Mouse (Mus musculus): ENCODE data around the gene Foxp1. TPM values are rescaled to one million over a fixed set of nuclear protein-coding genes. Genes with fewer than 3 reads are reported as not detected.

The Foxp1 gene
- polyA plus RNA-seq, 1 experiment from 2014 or later = 77.5 TPM

- Histone ChIP-seq H3K9me3 (replicated peaks) (no peaks in the 10 kb centered on the region), H3K27me3 (no peaks in the 10 kb centered on the region), H3K9ac (no peak overlapping the region), H3K27ac (replicated peaks) (no peak overlapping the region), H3K36me3 (no peaks in the 10 kb centered on the region), H3K4me1 (peaks cover 7% of the 10 kb centered on the region; the same call in 1 of the 2 replicates), H3K4me2 (replicated peaks) (no peak overlapping the region), H3K4me3 (replicated peaks) (no peak overlapping the region)
- 76% methylated on average over 2 of the region's 2 CpGs for WGBS
- no peak for ATAC-seq (ENCODE audit: insufficient number of reproducible peaks, low FRiP score, low TSS enrichment, low read depth)
Observed at GRCm38 (mm10) chr6:99353441-99353840, 169.1 kb downstream of the Foxp1 start.

DNA sequence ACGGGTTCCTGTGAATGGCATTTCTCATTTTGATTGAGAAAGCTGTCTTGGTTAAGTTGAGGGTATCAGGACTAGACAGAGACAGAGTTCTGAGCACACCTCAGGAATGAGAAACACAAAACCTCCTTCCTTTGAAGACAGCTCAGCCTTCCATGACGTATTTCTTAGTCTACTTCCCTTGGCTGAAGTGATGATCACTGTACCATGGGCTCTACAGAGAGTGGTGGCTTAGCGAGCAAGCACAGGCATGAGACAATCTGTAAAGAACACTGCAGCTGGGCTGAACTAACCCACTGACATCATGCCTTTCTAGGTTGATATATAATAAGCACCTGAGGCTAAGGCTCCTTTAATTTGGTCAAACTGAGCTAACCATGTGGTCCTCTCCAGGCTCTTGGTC is 172.0 kb downstream of the Foxp1 start:
- H3K27me3 ChIP-seq = no peaks in the 10 kb centered on the region
- H3K4me2 ChIP-seq (replicated peaks) = no peak overlapping the region
- H3K27ac ChIP-seq (replicated peaks) = no peak overlapping the region
- no peaks in the 10 kb centered on the region for H3K36me3 ChIP-seq
- no peak for ATAC-seq (ENCODE audit: insufficient number of reproducible peaks, low FRiP score, low TSS enrichment, low read depth)
- H3K4me1 ChIP-seq = peaks cover 7% of the 10 kb centered on the region; the same call in 1 of the 2 replicates
- H3K4me3 ChIP-seq (replicated peaks) = no peak overlapping the region
- WGBS = 62% methylated on average over 3 of the region's 3 CpGs
- H3K9ac ChIP-seq = no peak overlapping the region
- H3K9me3 ChIP-seq (replicated peaks) = no peaks in the 10 kb centered on the region

- Histone ChIP-seq H3K27ac (replicated peaks) (no peak overlapping the region), H3K4me2 (replicated peaks) (no peak overlapping the region), H3K4me1 (peaks cover 7% of the 10 kb centered on the region; the same call in 1 of the 2 replicates), H3K36me3 (no peaks in the 10 kb centered on the region), H3K9me3 (replicated peaks) (no peaks in the 10 kb centered on the region), H3K4me3 (replicated peaks) (no peak overlapping the region), H3K9ac (no peak overlapping the region), H3K27me3 (no peaks in the 10 kb centered on the region)
- ATAC-seq (ENCODE audit: insufficient number of reproducible peaks, low FRiP score, low TSS enrichment, low read depth) = no peak
- WGBS = 64% methylated on average over 5 of the region's 5 CpGs
Observed at GRCm38 (mm10) chr6:99350156-99350555, 172.4 kb downstream of the Foxp1 start.

GRCm38 (mm10) chr6:99347836-99348235 is 174.7 kb downstream of the Foxp1 start:
- Histone ChIP-seq H3K36me3 (no peaks in the 10 kb centered on the region), H3K4me3 (replicated peaks) (no peak overlapping the region), H3K9me3 (replicated peaks) (no peaks in the 10 kb centered on the region), H3K4me2 (replicated peaks) (no peak overlapping the region), H3K9ac (no peak overlapping the region), H3K27me3 (no peaks in the 10 kb centered on the region), H3K27ac (replicated peaks) (no peak overlapping the region), H3K4me1 (no peaks in the 10 kb centered on the region)
- no peak for ATAC-seq (ENCODE audit: insufficient number of reproducible peaks, low FRiP score, low TSS enrichment, low read depth)
- WGBS = 59% methylated on average over 10 of the region's 10 CpGs

GRCm38 (mm10) chr6:99344966-99345365 is 177.6 kb downstream of the Foxp1 start:
- no peak overlapping the region for H3K4me2 ChIP-seq (replicated peaks)
- H3K27me3 ChIP-seq = no peaks in the 10 kb centered on the region
- no peaks in the 10 kb centered on the region for H3K9me3 ChIP-seq (replicated peaks)
- 90% methylated on average over 7 of the region's 7 CpGs for WGBS
- no peak overlapping the region for H3K4me3 ChIP-seq (replicated peaks)
- no peak overlapping the region for H3K9ac ChIP-seq
- H3K4me1 ChIP-seq = no peaks in the 10 kb centered on the region
- H3K27ac ChIP-seq (replicated peaks) = no peak overlapping the region
- ATAC-seq (ENCODE audit: insufficient number of reproducible peaks, low FRiP score, low TSS enrichment, low read depth) = no peak
- no peaks in the 10 kb centered on the region for H3K36me3 ChIP-seq

DNA sequence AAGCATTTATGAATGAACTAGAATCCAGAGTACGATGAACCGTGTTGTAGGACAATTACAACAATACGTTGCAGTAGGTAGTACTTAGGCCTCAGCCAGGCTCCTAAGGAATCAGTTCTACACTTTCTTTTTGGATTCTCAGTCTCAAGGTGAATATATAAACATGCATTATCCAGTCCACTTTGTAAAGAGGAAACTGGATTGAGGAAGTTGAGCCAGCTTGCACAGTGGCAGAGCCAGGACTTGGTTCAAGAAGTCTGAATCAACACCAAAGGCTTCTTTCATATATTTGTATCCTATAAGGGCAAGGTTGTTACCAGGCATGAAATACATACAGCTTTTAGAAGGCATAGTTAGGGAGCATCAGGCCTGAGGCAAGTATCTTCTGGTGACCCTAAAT is 178.2 kb downstream of the Foxp1 start:
- Histone ChIP-seq H3K36me3 (no peaks in the 10 kb centered on the region), H3K4me2 (replicated peaks) (no peak overlapping the region), H3K4me1 (0 out of 2 replicates have a peak, but pooled peaks cover 3% of the 10 kb centered on the region), H3K9me3 (replicated peaks) (no peaks in the 10 kb centered on the region), H3K27me3 (no peaks in the 10 kb centered on the region), H3K27ac (replicated peaks) (no peak overlapping the region), H3K4me3 (replicated peaks) (no peak overlapping the region), H3K9ac (no peak overlapping the region)
- WGBS = 89% methylated on average over 3 of the region's 3 CpGs
- ATAC-seq (ENCODE audit: insufficient number of reproducible peaks, low FRiP score, low TSS enrichment, low read depth) = no peak

GRCm38 (mm10) chr6:99343815-99344214 is 178.7 kb downstream of the Foxp1 start:
- H3K4me2 ChIP-seq (replicated peaks) = no peak overlapping the region
- ATAC-seq (ENCODE audit: insufficient number of reproducible peaks, low FRiP score, low TSS enrichment, low read depth) = no peak
- H3K27me3 ChIP-seq = no peaks in the 10 kb centered on the region
- H3K4me1 ChIP-seq = 0 out of 2 replicates have a peak, but pooled peaks cover 7% of the 10 kb centered on the region
- no peaks in the 10 kb centered on the region for H3K36me3 ChIP-seq
- no peak overlapping the region for H3K9ac ChIP-seq
- H3K9me3 ChIP-seq (replicated peaks) = no peaks in the 10 kb centered on the region
- H3K27ac ChIP-seq (replicated peaks) = no peak overlapping the region
- WGBS = 85% methylated on average over 3 of the region's 3 CpGs
- no peak overlapping the region for H3K4me3 ChIP-seq (replicated peaks)

DNA sequence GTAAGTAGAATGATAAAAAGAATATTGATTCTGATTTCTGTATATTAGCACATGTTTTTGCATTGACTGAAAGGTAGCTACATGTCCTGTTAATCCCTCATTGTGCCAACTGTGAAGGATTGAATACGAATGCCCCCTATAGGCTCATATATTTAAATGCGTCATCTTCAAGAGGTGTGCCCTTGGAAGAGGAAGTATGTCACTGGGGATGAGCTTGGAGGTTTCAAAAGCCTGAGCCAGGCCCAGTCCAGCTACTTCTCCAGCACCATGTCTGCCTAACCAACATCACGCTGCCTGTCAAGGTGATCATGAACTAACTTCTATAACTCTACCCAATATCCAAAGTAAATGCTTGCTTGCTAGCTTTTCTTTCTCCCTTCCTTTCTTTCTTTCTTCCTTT is 180.1 kb downstream of the Foxp1 start:
- no peak overlapping the region for H3K27ac ChIP-seq (replicated peaks)
- H3K27me3 ChIP-seq = no peaks in the 10 kb centered on the region
- H3K4me1 ChIP-seq = peaks cover 19% of the 10 kb centered on the region
- no peak for ATAC-seq (ENCODE audit: insufficient number of reproducible peaks, low FRiP score, low TSS enrichment, low read depth)
- H3K36me3 ChIP-seq = no peaks in the 10 kb centered on the region
- no peak overlapping the region for H3K4me3 ChIP-seq (replicated peaks)
- H3K9me3 ChIP-seq (replicated peaks) = no peaks in the 10 kb centered on the region
- no peak overlapping the region for H3K9ac ChIP-seq
- 94% methylated on average over 3 of the region's 3 CpGs for WGBS
- H3K4me2 ChIP-seq (replicated peaks) = no peak overlapping the region

- Histone ChIP-seq H3K36me3 (no peaks in the 10 kb centered on the region), H3K9ac (no peak overlapping the region)
- WGBS = 68% methylated on average over 4 of the region's 4 CpGs
Observed at GRCm38 (mm10) chr6:99340902-99341301, 181.6 kb downstream of the Foxp1 start.

GRCm38 (mm10) chr6:99339986-99340721 is 182.4 kb downstream of the Foxp1 start:
- Histone ChIP-seq H3K4me2 (replicated peaks) (no peak overlapping the region), H3K27me3 (no peaks in the 10 kb centered on the region), H3K9ac (no peak overlapping the region), H3K4me1 (peaks cover 19% of the 10 kb centered on the region), H3K9me3 (replicated peaks) (no peaks in the 10 kb centered on the region), H3K36me3 (no peaks in the 10 kb centered on the region), H3K27ac (replicated peaks) (no peak overlapping the region), H3K4me3 (replicated peaks) (no peak overlapping the region)
- no peak for ATAC-seq (ENCODE audit: insufficient number of reproducible peaks, low FRiP score, low TSS enrichment, low read depth)
- WGBS = 57% methylated on average over 10 of the region's 10 CpGs

More at GRCm38 (mm10) chr6:99340902-99341301, 181.6 kb downstream of the Foxp1 start:
- ATAC-seq (ENCODE audit: insufficient number of reproducible peaks, low FRiP score, low TSS enrichment, low read depth) = no peak
- no peaks in the 10 kb centered on the region for H3K9me3 ChIP-seq (replicated peaks)
- H3K4me2 ChIP-seq (replicated peaks) = no peak overlapping the region
- H3K27me3 ChIP-seq = no peaks in the 10 kb centered on the region
- no peak overlapping the region for H3K4me3 ChIP-seq (replicated peaks)
- no peak overlapping the region for H3K27ac ChIP-seq (replicated peaks)
- H3K4me1 ChIP-seq = peaks cover 19% of the 10 kb centered on the region

- no peak for ATAC-seq (ENCODE audit: insufficient number of reproducible peaks, low FRiP score, low TSS enrichment, low read depth)
Observed at GRCm38 (mm10) chr6:99339343-99339620, 183.2 kb downstream of the Foxp1 start.

More at GRCm38 (mm10) chr6:99339343-99339620, 183.2 kb downstream of the Foxp1 start:
- Histone ChIP-seq H3K4me3 (replicated peaks) (no peak overlapping the region), H3K4me1 (peaks cover 19% of the 10 kb centered on the region), H3K9me3 (replicated peaks) (no peaks in the 10 kb centered on the region), H3K27ac (replicated peaks) (no peak overlapping the region), H3K27me3 (no peaks in the 10 kb centered on the region), H3K36me3 (no peaks in the 10 kb centered on the region), H3K9ac (no peak overlapping the region), H3K4me2 (replicated peaks) (no peak overlapping the region)
- WGBS = 42% methylated on average over 5 of the region's 5 CpGs
